Mouse (Mus musculus): Measurements from ENCODE around the gene Ptp4a2.
"Not testable (repeated sequence)": the region's sequence is repeated elsewhere in the genome, so short reads cannot be mapped to it uniquely, and the experiment has no call there.

- TF ChIP-seq POLR2A (IDR thresholded peaks at IDR 0.05; ENCODE audit: insufficient read length, low read depth); E2F4 (IDR thresholded peaks at IDR 0.05; ENCODE audit: insufficient read depth); MAX (IDR thresholded peaks at IDR 0.05; ENCODE audit: low read depth); POLR2AphosphoS2 (IDR thresholded peaks at IDR 0.05; ENCODE audit: insufficient read length, low read depth); CEBPB (IDR thresholded peaks at IDR 0.05; ENCODE audit: insufficient read depth, poor library complexity, severe bottlenecking); MYOD1 (IDR thresholded peaks at IDR 0.05; ENCODE audit: control insufficient read depth in 1 of 3, insufficient read length in 2 of 3, low read depth in 2 of 3); MYOG (IDR thresholded peaks at IDR 0.05; ENCODE audit: control insufficient read depth in 1 of 3, insufficient read depth in 1 of 3, insufficient read length in 2 of 3, low read depth in 2 of 3): not testable (repeated sequence)
Observed at GRCm38 (mm10) chr4:129762496-129762895, 48.5 kb upstream of the Ptp4a2 start.
